Mouse (Mus musculus) lung, adult 2 months (tissue): ENCODE data around the gene Syf2. TPM values are rescaled to one million over a fixed set of nuclear protein-coding genes. Genes with fewer than 3 reads are reported as not detected.

Experiments used
- DNase-seq: peaks from one replicate; pipeline ENCODE4 v3.0.0; 2022
- H3K4me1 ChIP-seq: fragments of 200-500 bp; 2 replicates; pipeline ENCODE4 v1.6.1; 2011; ENCODE audit warnings: low read length; ENCODE audit not compliant: control insufficient read depth, insufficient read depth
- H3K4me3 ChIP-seq: fragments of 200-500 bp; replicated peaks from 2 replicates; pipeline ENCODE3; 2011; ENCODE audit warnings: low read depth, mild to moderate bottlenecking, control low read depth, low read length; ENCODE audit errors: extremely low read depth
- CTCF ChIP-seq: fragments of 200-500 bp; IDR thresholded peaks from 2 replicates; pipeline ENCODE4 v1.5.1; 2011; ENCODE audit warnings: mild to moderate bottlenecking, low read length, control low read depth; ENCODE audit not compliant: insufficient read depth
- POLR2A ChIP-seq: fragments of 200-500 bp; IDR thresholded peaks from 2 replicates; pipeline ENCODE4 v1.6.1; 2011; ENCODE audit warnings: low read depth, mild to moderate bottlenecking, control low read depth, low read length, borderline replicate concordance; ENCODE audit errors: extremely low read depth
- WGBS: fragments of 180-500 bp; shearing (Covaris S2); methylation state at CpG from one replicate; pipeline ENCODE4 v1.1.7; 2018; 5-methylcytosine and 5-hydroxymethylcytosine counted together
- polyA plus RNA-seq: library from polyadenylated mRNA; depleted of rRNA; stranded (reverse); fragments of >200 nt; gene quantifications from 2 replicates; pipeline ENCODE4 v1.2.3, GENCODE M21; 2012

Syf2 gene
- polyA plus RNA-seq, 1 experiment = 43.4 TPM

- TF ChIP-seq CTCF (no peak), POLR2A (peak; percentile 93; the same call in 1 of the 2 replicates)
- peak overlapping the region; percentile 71 for H3K4me3 ChIP-seq
- DNase-seq = peak; percentile 58
- WGBS = under 1% methylated on average over 13 of the region's 13 CpGs
- peaks cover 13% of the 10 kb centered on the region for H3K4me1 ChIP-seq
These were observed 7.8 kb upstream of the Syf2 start for GRCm38 (mm10) chr4:134922925-134923244.

- Histone ChIP-seq H3K4me3 (peak within 1 kb of the TSS; percentile 79), H3K4me1 (peaks cover 9% of the 10 kb centered on the region)
- WGBS = under 1% methylated on average over 64 of the region's 64 CpGs
- peak; percentile 96 for DNase-seq
- TF ChIP-seq POLR2A (peak; percentile 100), CTCF (no peak)
These were observed 7.3 kb upstream of the Syf2 start, which contains the start of gene Rsrp1 for GRCm38 (mm10) chr4:134923258-134924018. TSS of gene Rsrp1 (plus strand) at chr4:134923592.

- TF ChIP-seq POLR2A (peak; percentile 60; the same call in 1 of the 2 replicates), CTCF (no peak)
- DNase-seq = peak; percentile 69
- H3K4me3 ChIP-seq = peak overlapping the region; percentile 79
- H3K4me1 ChIP-seq = peaks cover 7% of the 10 kb centered on the region
- WGBS = under 1% methylated on average over 75 of the region's 75 CpGs
These were observed 6.5 kb upstream of the Syf2 start for GRCm38 (mm10) chr4:134924019-134924741.

- 0 out of 2 replicates have a peak, but pooled peaks have one; percentile 9 for TF ChIP-seq POLR2A
- TF ChIP-seq CTCF = no peak
- DNase-seq = no peak
- Histone ChIP-seq H3K4me3 (peak overlapping the region; percentile 52), H3K4me1 (peaks cover 10% of the 10 kb centered on the region)
- WGBS = 20% methylated on average over 8 of the region's 8 CpGs
These were observed 5.5 kb upstream of the Syf2 start for GRCm38 (mm10) chr4:134925206-134925605.

GRCm38 (mm10) chr4:134927815-134928463 is 2.8 kb upstream of the Syf2 start:
- 48% methylated on average over 5 of the region's 5 CpGs for WGBS
- TF ChIP-seq POLR2A (0 out of 2 replicates have a peak, but pooled peaks have one; percentile 11), CTCF (no peak)
- H3K4me3 ChIP-seq = no peak overlapping the region

GRCm38 (mm10) chr4:134928464-134928836 is 2.2 kb upstream of the Syf2 start:
- Histone ChIP-seq H3K4me3 (no peak overlapping the region), H3K4me1 (peaks cover 5% of the 10 kb centered on the region)
- no peak for TF ChIP-seq POLR2A
- no peak for TF ChIP-seq CTCF
- DNase-seq = no peak
- WGBS = 69% methylated on average over 1 of the region's 1 CpGs

More at GRCm38 (mm10) chr4:134927815-134928463, 2.8 kb upstream of the Syf2 start:
- no peak for DNase-seq
- peaks cover 5% of the 10 kb centered on the region for H3K4me1 ChIP-seq

GRCm38 (mm10) chr4:134929536-134929935 is 1.2 kb upstream of the Syf2 start:
- no peak overlapping the region for H3K4me3 ChIP-seq
- 72% methylated on average over 4 of the region's 4 CpGs for WGBS
- DNase-seq = no peak
- no peak for TF ChIP-seq POLR2A
- no peak for TF ChIP-seq CTCF
- peaks cover 5% of the 10 kb centered on the region for H3K4me1 ChIP-seq

GRCm38 (mm10) chr4:134930190-134930589 is 508 bp upstream of the Syf2 start:
- Histone ChIP-seq H3K4me3 (peak overlapping the region; percentile 69), H3K4me1 (peaks cover 5% of the 10 kb centered on the region)
- 21% methylated on average over 9 of the region's 9 CpGs for WGBS
- DNase-seq = no peak
- no peak for TF ChIP-seq CTCF
- TF ChIP-seq POLR2A = no peak
